Mouse (Mus musculus) cerebellum, postnatal 25 days (tissue): ENCODE measurements around the gene Tubgcp6.
A peak's percentile ranks its signal among the peaks of the same experiment; 100 is the strongest.

Experiments used
- DNase-seq, 2 experiments: peaks; one replicate each; pipeline ENCODE4 v3.0.0; 2021; ENCODE audit warnings: mixed read lengths in 2 of 2

The Tubgcp6 gene

GRCm38 (mm10) chr15:89062518-89062910 is 60.4 kb downstream of the Tubgcp6 start:
- peak; percentile 8 to 14 for DNase-seq

DNA sequence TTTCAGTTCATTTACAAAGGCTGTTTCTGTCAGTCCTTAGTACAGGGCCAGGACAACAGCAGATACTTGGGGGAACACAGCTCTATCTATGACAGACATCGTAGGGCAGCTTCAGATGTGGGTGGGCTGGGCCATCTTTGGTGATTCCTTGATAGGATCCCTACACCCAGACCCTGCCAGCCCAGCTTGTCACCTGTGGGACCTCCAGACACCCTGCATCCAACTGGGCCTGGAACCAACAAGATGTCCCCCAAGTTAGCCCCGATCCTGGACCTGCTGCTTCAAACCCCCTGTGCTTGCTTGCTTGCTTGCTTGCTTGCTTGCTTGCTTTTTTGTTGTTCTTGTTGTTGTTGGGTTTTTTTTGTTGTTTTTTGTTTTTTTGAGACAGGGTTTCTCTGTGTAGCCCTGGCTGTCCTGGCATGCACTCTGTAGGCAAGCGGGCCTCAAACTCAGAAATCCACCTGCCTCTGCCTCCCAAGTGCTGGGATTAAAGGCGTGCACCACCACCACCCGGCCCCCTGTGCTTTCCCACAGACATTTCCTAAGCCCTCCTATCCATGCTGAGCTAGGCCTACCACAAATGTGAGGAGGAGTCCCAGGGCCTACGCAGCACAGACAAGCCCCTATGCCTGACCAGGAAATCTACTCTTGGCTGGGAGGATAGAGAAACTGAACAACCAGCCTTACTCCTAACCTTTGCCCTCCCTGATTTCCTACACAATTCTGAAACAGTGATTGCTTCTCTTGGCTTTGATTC is 61.0 kb downstream of the Tubgcp6 start:
- DNase-seq, result peak; percentile 19 to 20

GRCm38 (mm10) chr15:89060811-89061460 is 62.0 kb downstream of the Tubgcp6 start:
- peak; percentile 45 for DNase-seq

DNA sequence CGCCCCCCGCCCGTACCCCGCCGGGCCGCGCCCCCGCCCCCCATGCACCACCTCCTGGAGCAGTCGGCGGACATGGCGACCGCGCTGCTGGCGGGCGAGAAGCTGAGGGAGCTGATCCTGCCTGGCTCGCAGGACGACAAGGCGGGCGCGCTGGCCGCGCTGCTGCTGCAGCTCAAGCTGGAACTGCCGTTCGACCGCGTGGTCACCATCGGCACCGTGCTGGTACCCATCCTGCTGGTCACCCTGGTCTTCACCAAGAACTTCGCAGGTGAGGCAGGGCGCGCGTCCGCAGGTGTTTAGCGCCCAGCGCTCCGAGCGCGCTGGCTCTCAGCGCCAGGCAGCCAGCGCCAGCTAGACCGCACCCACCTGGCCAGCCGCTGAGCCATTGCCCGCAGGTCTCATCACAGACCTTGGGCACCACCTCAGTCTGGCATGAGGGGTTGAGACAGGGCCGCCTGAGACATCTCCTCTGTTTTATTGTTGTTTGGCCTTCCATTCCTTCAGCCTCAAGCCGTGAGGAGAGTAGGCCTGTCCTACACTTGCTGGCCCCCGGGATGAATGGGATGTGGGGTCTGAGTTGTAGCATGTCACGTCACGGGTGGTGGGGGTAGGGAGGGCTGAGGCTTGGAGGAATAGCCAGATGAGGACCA is 62.8 kb downstream of the Tubgcp6 start:
- DNase-seq, result peak; percentile 74 to 80

DNA sequence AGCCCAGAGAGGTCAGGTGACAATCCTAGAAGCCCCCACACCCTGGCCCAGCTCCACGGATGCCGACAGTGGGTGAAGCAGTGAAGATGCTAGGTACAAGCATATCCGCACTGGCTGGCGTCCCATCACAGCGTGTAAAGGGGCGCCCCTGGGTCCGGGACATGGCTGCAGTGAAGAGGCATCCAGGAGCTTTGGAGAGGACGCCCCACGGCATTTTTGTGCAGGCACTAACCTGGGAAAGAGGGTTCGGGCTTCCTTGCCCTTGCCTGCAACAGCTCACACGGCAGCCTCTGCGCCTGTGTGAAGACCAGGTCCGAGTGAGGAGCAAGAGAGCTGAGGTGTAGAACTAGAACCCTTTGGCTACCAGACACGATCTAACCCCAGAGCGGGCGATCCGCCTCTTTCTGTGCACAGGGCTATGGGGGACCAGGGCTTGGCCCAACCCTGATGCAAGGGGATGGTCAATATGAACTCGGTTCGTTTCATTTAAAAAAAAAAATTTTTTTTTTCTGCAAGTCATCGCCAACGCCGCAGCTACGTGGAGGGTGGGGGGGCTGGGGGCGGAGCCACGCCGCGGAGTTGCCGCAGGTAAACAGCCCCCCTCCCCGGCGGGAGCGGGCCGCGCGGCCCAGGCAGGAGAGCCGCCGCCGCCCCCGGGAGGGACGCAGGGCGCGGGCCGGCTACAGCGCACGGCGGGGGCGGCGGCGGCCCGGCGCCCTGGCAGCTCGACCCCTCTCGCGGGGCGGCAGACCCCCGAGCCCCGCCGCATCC is 63.6 kb downstream of the Tubgcp6 start, which contains the start of gene Panx2:
TSS of gene Panx2 (plus strand) at position 574 of the 771 bp plus-strand sequence.
- peak; percentile 80 to 82 for DNase-seq

- DNase-seq, result peak in 1 of 2 experiments; percentile 34
Observed at GRCm38 (mm10) chr15:89058736-89059135, 64.2 kb downstream of the Tubgcp6 start.

- no peak for DNase-seq
Observed at GRCm38 (mm10) chr15:89054666-89055065, 68.2 kb downstream of the Tubgcp6 start.
